Mouse (Mus musculus) cortical plate, adult 2 months (tissue): Measurements from ENCODE around the gene Nceh1.

ENCODE experiments used
- CTCF ChIP-seq: fragments of 200-500 bp; IDR thresholded peaks from 2 replicates; pipeline ENCODE4 v1.5.1; 2011; ENCODE audit warnings: mild to moderate bottlenecking, control low read depth, low read length; ENCODE audit not compliant: insufficient read depth; ENCODE audit errors: extremely low read depth
- POLR2A ChIP-seq: fragments of 200-500 bp; IDR thresholded peaks from 2 replicates; pipeline ENCODE4 v1.6.1; 2011; ENCODE audit warnings: mild to moderate bottlenecking, low read length, control low read depth; ENCODE audit not compliant: insufficient read depth; ENCODE audit errors: extremely low read depth

- TF ChIP-seq POLR2A (no peak), CTCF (no peak)
Observed at GRCm38 (mm10) chr3:27222488-27222887, 39.7 kb downstream of the Nceh1 start.
